Mouse (Mus musculus): ENCODE results near the gene Slc18a2.

DNA sequence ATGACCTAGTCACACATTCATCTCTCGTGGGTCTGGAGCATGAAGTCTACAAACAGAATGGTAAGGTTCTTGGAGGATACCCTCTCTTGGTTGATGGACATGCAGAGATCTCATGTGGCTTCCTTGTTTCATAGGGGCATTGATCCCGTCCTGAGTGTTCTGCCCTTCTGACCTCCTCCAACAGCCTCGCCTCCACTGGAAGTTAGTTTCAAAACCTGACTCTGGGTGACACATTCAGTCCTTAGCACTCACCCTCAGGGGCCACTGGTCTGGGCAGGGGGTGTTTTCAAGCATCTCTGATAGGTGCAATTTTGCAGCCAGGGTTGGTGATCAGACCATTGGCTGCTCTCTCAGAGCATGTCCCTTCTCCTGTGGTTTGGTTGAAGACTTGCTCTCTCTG is 22.1 kb upstream of the Slc18a2 start:
- TF ChIP-seq CTCF (IDR thresholded peaks at IDR 0.05; ENCODE audit: low read depth), result no peak
- TF ChIP-seq EP300 (IDR thresholded peaks at IDR 0.05; ENCODE audit: low read depth), result no peak

All from liver, postnatal 0 days (tissue).